ENCODE assay signal across 24 mouse cellular contexts in the genomic region with DNA sequence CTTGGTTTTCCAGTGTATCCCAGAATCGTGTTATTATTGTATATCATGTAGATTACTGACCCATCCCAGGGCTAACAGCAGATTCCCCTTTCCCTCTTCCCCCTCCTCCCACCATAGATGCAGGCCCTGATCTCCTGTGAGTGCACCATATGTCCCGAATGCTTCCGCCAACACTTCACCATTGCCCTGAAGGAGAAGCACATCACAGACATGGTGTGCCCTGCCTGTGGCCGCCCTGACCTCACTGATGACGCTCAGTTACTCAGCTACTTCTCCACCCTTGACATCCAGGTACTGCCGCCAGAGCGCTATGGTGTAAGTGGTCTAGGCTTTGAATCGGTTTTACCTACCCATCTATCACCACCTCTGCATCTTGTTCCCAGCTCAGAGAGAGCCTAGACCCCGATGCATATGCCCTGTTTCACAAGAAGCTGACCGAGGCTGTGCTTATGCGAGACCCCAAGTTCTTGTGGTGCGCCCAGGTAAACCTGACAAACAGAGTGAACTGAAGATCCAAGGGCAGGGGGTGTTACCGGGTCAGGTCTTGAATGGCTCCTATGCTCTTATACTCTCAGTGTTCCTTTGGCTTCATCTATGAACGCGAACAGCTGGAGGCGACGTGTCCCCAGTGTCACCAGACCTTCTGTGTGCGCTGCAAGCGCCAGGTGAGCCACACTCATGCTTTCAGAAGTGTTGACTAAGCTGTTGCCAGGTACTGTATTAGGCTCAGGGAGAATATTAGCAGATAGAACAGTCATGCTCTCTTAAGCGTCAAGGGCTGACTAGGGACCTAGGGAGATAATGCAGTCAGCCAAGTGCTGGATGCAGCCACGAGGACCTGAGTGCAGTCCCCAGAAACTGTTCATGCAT. TPM values are rescaled to one million over a fixed set of nuclear protein-coding genes. Genes with fewer than 3 reads are reported as not detected.
A peak's percentile ranks its signal among the peaks of the same experiment; 100 is the strongest.
DNase-seq lines count a peak whose midpoint lies in the region; ATAC-seq lines count a peak whose summit lies in the region.
"Had no signal": no experiment of that assay in that cellular context is flagged by ENCODE, and none has a peak within 500 bp of the region (broad histone marks: within the 10 kb centered on the region; RNA-seq: fewer than 3 reads in every experiment).

No protein-coding gene starts in this region.

- WGBS in embryonic facial prominence, embryonic 13.5 days = 95% methylated on average over 21 of the region's 21 CpGs
- WGBS in embryonic facial prominence, embryonic 10.5 days = 94% methylated on average over 21 of the region's 21 CpGs
- WGBS in heart, embryonic 10.5 days = 93% methylated on average over 21 of the region's 21 CpGs
- WGBS in neural tube, embryonic 12.5 days = 94% methylated on average over 21 of the region's 21 CpGs

- no peaks in the 10 kb centered on the region for H3K9me3 ChIP-seq in embryonic facial prominence, embryonic 13.5 days
- no peaks in the 10 kb centered on the region for H3K9me3 ChIP-seq in embryonic facial prominence, embryonic 10.5 days
- no peaks in the 10 kb centered on the region for H3K9me3 ChIP-seq in heart, embryonic 10.5 days
- H3K9me3 ChIP-seq in megakaryocyte, embryonic 14.5 days = no peaks in the 10 kb centered on the region
- H3K9me3 ChIP-seq in neural tube, embryonic 12.5 days = no peaks in the 10 kb centered on the region
- H3K9me3 ChIP-seq: forebrain, embryonic 13.5 days; forebrain, embryonic 15.5 days; G1E had no signal

- ATAC-seq in embryonic facial prominence, embryonic 13.5 days (ENCODE audit: insufficient number of reproducible peaks, insufficient read depth, low FRiP score, low TSS enrichment, low read depth) = no peak
- ATAC-seq in megakaryocyte, adult 5-6 weeks (ENCODE audit: poor library complexity, severe bottlenecking) = no peak
- ATAC-seq in neural tube, embryonic 12.5 days (ENCODE audit: low FRiP score, low read depth) = no peak
- ATAC-seq: activated CD4-positive, CD25-positive, alpha-beta regulatory T cell, adult 4 months; CD4-positive, CD25-positive, alpha-beta regulatory T cell, adult 4 months; forebrain, embryonic 13.5 days; forebrain, embryonic 15.5 days; Patski had no signal

- peaks cover 7% of the 10 kb centered on the region for H3K4me1 ChIP-seq in embryonic facial prominence, embryonic 13.5 days
- H3K4me1 ChIP-seq in embryonic facial prominence, embryonic 10.5 days = peaks cover 10% of the 10 kb centered on the region
- peaks cover 15% of the 10 kb centered on the region for H3K4me1 ChIP-seq in heart, embryonic 10.5 days
- peaks cover 56% of the 10 kb centered on the region for H3K4me1 ChIP-seq in megakaryocyte, embryonic 14.5 days
- no peaks in the 10 kb centered on the region for H3K4me1 ChIP-seq in neural tube, embryonic 12.5 days

- H3K4me3 ChIP-seq in embryonic facial prominence, embryonic 13.5 days = no peak overlapping the region
- H3K4me3 ChIP-seq in embryonic facial prominence, embryonic 10.5 days = no peak overlapping the region
- no peak overlapping the region for H3K4me3 ChIP-seq in heart, embryonic 10.5 days
- peak overlapping the region; percentile 26 for H3K4me3 ChIP-seq in megakaryocyte, embryonic 14.5 days (replicated peaks)
- no peak overlapping the region for H3K4me3 ChIP-seq in neural tube, embryonic 12.5 days
- H3K4me3 ChIP-seq: forebrain, embryonic 13.5 days; forebrain, embryonic 15.5 days had no signal

- no peaks in the 10 kb centered on the region for H3K27me3 ChIP-seq in embryonic facial prominence, embryonic 13.5 days
- H3K27me3 ChIP-seq in embryonic facial prominence, embryonic 10.5 days (replicated peaks; ENCODE audit: low read depth, poor library complexity, severe bottlenecking) = no peaks in the 10 kb centered on the region
- no peaks in the 10 kb centered on the region for H3K27me3 ChIP-seq in heart, embryonic 10.5 days (ENCODE audit: insufficient read depth, poor library complexity, severe bottlenecking)
- H3K27me3 ChIP-seq in megakaryocyte, embryonic 14.5 days (replicated peaks) = no peaks in the 10 kb centered on the region
- H3K27me3 ChIP-seq in neural tube, embryonic 12.5 days (replicated peaks) = no peaks in the 10 kb centered on the region
- H3K27me3 ChIP-seq: CH12.LX; forebrain, embryonic 13.5 days; forebrain, embryonic 15.5 days; Patski had no signal

- H3K9ac ChIP-seq in embryonic facial prominence, embryonic 13.5 days = 0 out of 2 replicates have a peak overlapping the region, but pooled peaks have one; percentile 3
- peak overlapping the region; percentile 23; the same call in 1 of the 2 replicates for H3K9ac ChIP-seq in neural tube, embryonic 12.5 days
- H3K9ac ChIP-seq: forebrain, embryonic 13.5 days; forebrain, embryonic 15.5 days had no signal

- no peak for DNase-seq in embryonic facial prominence, embryonic 10.5 days (ENCODE audit: low spot score)
- peak; percentile 73 for DNase-seq in heart, embryonic 10.5 days (ENCODE audit: low spot score)
- no peak for DNase-seq in heart, adult 8-10 months (ENCODE audit: low spot score)
- DNase-seq in neural tube, embryonic 10.5 days (ENCODE audit: extremely low spot score, low spot score) = no peak
- DNase-seq: adrenal gland, adult 8-10 months; adrenal gland, postnatal 14 days; adrenal gland, postnatal 36 days; B cell, adult 2 months; cerebellum, adult 11-12 months; cerebellum, adult 2 months; cerebellum, adult 9-10 months; cerebellum, postnatal 10 days; cerebellum, postnatal 25 days had no signal

- no peak overlapping the region for H3K27ac ChIP-seq in embryonic facial prominence, embryonic 13.5 days
- no peak overlapping the region for H3K27ac ChIP-seq in embryonic facial prominence, embryonic 10.5 days (replicated peaks)
- no peak overlapping the region for H3K27ac ChIP-seq in heart, embryonic 10.5 days
- H3K27ac ChIP-seq in neural tube, embryonic 12.5 days = no peak overlapping the region
- H3K27ac ChIP-seq: forebrain, embryonic 13.5 days; forebrain, embryonic 15.5 days had no signal

- H3K4me2 ChIP-seq in embryonic facial prominence, embryonic 13.5 days = no peak overlapping the region
- no peak overlapping the region for H3K4me2 ChIP-seq in neural tube, embryonic 12.5 days (replicated peaks)
- H3K4me2 ChIP-seq: forebrain, embryonic 13.5 days; forebrain, embryonic 15.5 days had no signal

- H3K36me3 ChIP-seq in embryonic facial prominence, embryonic 13.5 days = peaks cover 89% of the 10 kb centered on the region
- H3K36me3 ChIP-seq in embryonic facial prominence, embryonic 10.5 days (replicated peaks) = peaks cover 100% of the 10 kb centered on the region
- peaks cover 95% of the 10 kb centered on the region for H3K36me3 ChIP-seq in heart, embryonic 10.5 days
- peaks cover 98% of the 10 kb centered on the region for H3K36me3 ChIP-seq in megakaryocyte, embryonic 14.5 days (replicated peaks; ENCODE audit: low read length)
- peaks cover 87% of the 10 kb centered on the region for H3K36me3 ChIP-seq in neural tube, embryonic 12.5 days

RNA-seq across cellular contexts. Expression of gene Irf9, which starts 4.6 kb away (rescaled TPM):
- polyA plus RNA-seq in embryonic facial prominence, embryonic 13.5 days (2015; fragmentation: Nextera tagmentation; extraction: Ambion mirVana) = 10.5 and 12.3 TPM in 2 replicates
- 7.2 and 8.0 TPM in 2 replicates for polyA plus RNA-seq in embryonic facial prominence, embryonic 10.5 days (2016; fragmentation: Nextera tagmentation; extraction: Ambion mirVana)
- 5.9 and 7.4 TPM in 2 replicates for polyA plus RNA-seq in heart, embryonic 10.5 days (2016; fragmentation: Nextera tagmentation; extraction: Ambion mirVana)
- total RNA-seq in heart, adult 8-10 months (2022) = 1 to 10 TPM; 7.2 to 8.9 (median 8.4) TPM
- 40.0 and 114 TPM in 2 replicates for polyA plus RNA-seq in megakaryocyte, embryonic 14.5 days (2012; ENCODE audit: insufficient read depth, low replicate concordance)
- total RNA-seq in megakaryocyte, adult 5-6 weeks (2015) = 69.7 and 70.9 TPM in 2 replicates
- total RNA-seq in megakaryocyte, adult 5-6 weeks (2017) = 92.0 and 98.7 TPM in 2 replicates
- 8.8 and 9.0 TPM in 2 replicates for polyA plus RNA-seq in neural tube, embryonic 12.5 days (2016; fragmentation: Nextera tagmentation; extraction: Ambion mirVana)

RNA-seq across cellular contexts. Expression of gene Rnf31, which starts 7.2 kb away (rescaled TPM):
- 17.6 and 21.7 TPM in 2 replicates for polyA plus RNA-seq in embryonic facial prominence, embryonic 13.5 days (2015; fragmentation: Nextera tagmentation; extraction: Ambion mirVana)
- 18.6 and 21.4 TPM in 2 replicates for polyA plus RNA-seq in embryonic facial prominence, embryonic 10.5 days (2016; fragmentation: Nextera tagmentation; extraction: Ambion mirVana)
- polyA plus RNA-seq in heart, embryonic 10.5 days (2016; fragmentation: Nextera tagmentation; extraction: Ambion mirVana) = 14.4 and 21.9 TPM in 2 replicates
- total RNA-seq in heart, adult 8-10 months (2022) = 10 to 100 TPM; 23.9 to 29.1 (median 26.9) TPM
- 17.1 and 20.4 TPM in 2 replicates for polyA plus RNA-seq in megakaryocyte, embryonic 14.5 days (2012; ENCODE audit: insufficient read depth, low replicate concordance)
- total RNA-seq in megakaryocyte, adult 5-6 weeks (2015) = 27.2 and 42.8 TPM in 2 replicates
- total RNA-seq in megakaryocyte, adult 5-6 weeks (2017) = 20.2 and 25.7 TPM in 2 replicates
- polyA plus RNA-seq in neural tube, embryonic 12.5 days (2016; fragmentation: Nextera tagmentation; extraction: Ambion mirVana) = 17.8 and 21.0 TPM in 2 replicates

RNA-seq across cellular contexts. Expression of gene Psme2, which starts 7.8 kb away (rescaled TPM):
- 233 and 267 TPM in 2 replicates for polyA plus RNA-seq in embryonic facial prominence, embryonic 13.5 days (2015; fragmentation: Nextera tagmentation; extraction: Ambion mirVana)
- polyA plus RNA-seq in embryonic facial prominence, embryonic 10.5 days (2016; fragmentation: Nextera tagmentation; extraction: Ambion mirVana) = 173 and 186 TPM in 2 replicates
- 188 and 205 TPM in 2 replicates for polyA plus RNA-seq in heart, embryonic 10.5 days (2016; fragmentation: Nextera tagmentation; extraction: Ambion mirVana)
- 100 to 1,000 TPM in 3 of 4 experiments, 10 to 100 TPM in 1; 92.6 to 112 (median 108) TPM for total RNA-seq in heart, adult 8-10 months (2022)
- polyA plus RNA-seq in megakaryocyte, embryonic 14.5 days (2012; ENCODE audit: insufficient read depth, low replicate concordance) = 23.2 and 78.2 TPM in 2 replicates
- 420 and 439 TPM in 2 replicates for total RNA-seq in megakaryocyte, adult 5-6 weeks (2015)
- total RNA-seq in megakaryocyte, adult 5-6 weeks (2017) = 286 and 332 TPM in 2 replicates
- 212 and 223 TPM in 2 replicates for polyA plus RNA-seq in neural tube, embryonic 12.5 days (2016; fragmentation: Nextera tagmentation; extraction: Ambion mirVana)

RNA-seq across cellular contexts. Expression of gene Emc9, which starts 13.7 kb away (rescaled TPM):
- polyA plus RNA-seq in embryonic facial prominence, embryonic 13.5 days (2015; fragmentation: Nextera tagmentation; extraction: Ambion mirVana) = 4.7 and 4.8 TPM in 2 replicates
- 6.0 and 6.6 TPM in 2 replicates for polyA plus RNA-seq in embryonic facial prominence, embryonic 10.5 days (2016; fragmentation: Nextera tagmentation; extraction: Ambion mirVana)
- polyA plus RNA-seq in heart, embryonic 10.5 days (2016; fragmentation: Nextera tagmentation; extraction: Ambion mirVana) = 17.1 and 22.1 TPM in 2 replicates
- 10 to 100 TPM; 65.0 to 75.0 (median 68.2) TPM for total RNA-seq in heart, adult 8-10 months (2022)
- 2.0 and 18.9 TPM in 2 replicates for polyA plus RNA-seq in megakaryocyte, embryonic 14.5 days (2012; ENCODE audit: insufficient read depth, low replicate concordance)
- 11.2 and 15.9 TPM in 2 replicates for total RNA-seq in megakaryocyte, adult 5-6 weeks (2015)
- 8.2 and 10.5 TPM in 2 replicates for total RNA-seq in megakaryocyte, adult 5-6 weeks (2017)
- 8.9 and 12.7 TPM in 2 replicates for polyA plus RNA-seq in neural tube, embryonic 12.5 days (2016; fragmentation: Nextera tagmentation; extraction: Ambion mirVana)

RNA-seq across cellular contexts. Expression of gene Rec8, which starts 19.1 kb away (rescaled TPM):
- polyA plus RNA-seq in embryonic facial prominence, embryonic 13.5 days (2015; fragmentation: Nextera tagmentation; extraction: Ambion mirVana) = 2.0 and 2.8 TPM in 2 replicates
- polyA plus RNA-seq in embryonic facial prominence, embryonic 10.5 days (2016; fragmentation: Nextera tagmentation; extraction: Ambion mirVana) = 6.5 and 7.1 TPM in 2 replicates
- 13.7 and 17.6 TPM in 2 replicates for polyA plus RNA-seq in heart, embryonic 10.5 days (2016; fragmentation: Nextera tagmentation; extraction: Ambion mirVana)
- total RNA-seq in heart, adult 8-10 months (2022) = 1 to 10 TPM in 1 of 4 experiments, under 1 TPM in 3; 0.53 to 1.4 (median 0.67) TPM
- 1.4 and 9.7 TPM in 2 replicates for polyA plus RNA-seq in megakaryocyte, embryonic 14.5 days (2012; ENCODE audit: insufficient read depth, low replicate concordance)
- 0.42 and 2.2 TPM in 2 replicates for total RNA-seq in megakaryocyte, adult 5-6 weeks (2015)
- 0.15 and 2.2 TPM in 2 replicates for total RNA-seq in megakaryocyte, adult 5-6 weeks (2017)
- polyA plus RNA-seq in neural tube, embryonic 12.5 days (2016; fragmentation: Nextera tagmentation; extraction: Ambion mirVana) = 20.6 and 22.8 TPM in 2 replicates
- total RNA-seq: CH12.LX had no signal
- polyA plus RNA-seq: Patski had no signal
